Mouse (Mus musculus): Measurements from ENCODE around the gene Pnmal2. TPM values are rescaled to one million over a fixed set of nuclear protein-coding genes. Genes with fewer than 3 reads are reported as not detected.

Gene Pnmal2
- polyA plus RNA-seq, 1 experiment, result 2.0 TPM

GRCm38 (mm10) chr7:16938117-16938791 is 6.2 kb upstream of the Pnmal2 start:
- DNase-seq, result no peak
- WGBS, result 69% methylated on average over 17 of the region's 17 CpGs
- H3K4me3 ChIP-seq (replicated peaks; ENCODE audit: extremely low read depth, low read depth, low read length), result no peak overlapping the region
- H3K4me1 ChIP-seq (ENCODE audit: control insufficient read depth, insufficient read depth, low read length), result no peaks in the 10 kb centered on the region
- TF ChIP-seq CTCF (IDR thresholded peaks at IDR 0.05; ENCODE audit: insufficient read depth, low read length) (no peak), POLR2A (IDR thresholded peaks at IDR 0.05; ENCODE audit: borderline replicate concordance, extremely low read depth, low read depth, low read length) (no peak)

GRCm38 (mm10) chr7:16940292-16940691 is 4.2 kb upstream of the Pnmal2 start:
- peaks cover 6% of the 10 kb centered on the region; the same call in 1 of the 2 replicates for H3K4me1 ChIP-seq (ENCODE audit: control insufficient read depth, insufficient read depth, low read length)
- TF ChIP-seq CTCF (IDR thresholded peaks at IDR 0.05; ENCODE audit: insufficient read depth, low read length), result no peak
- TF ChIP-seq POLR2A (IDR thresholded peaks at IDR 0.05; ENCODE audit: borderline replicate concordance, extremely low read depth, low read depth, low read length), result no peak
- DNase-seq, result no peak
- 38% methylated on average over 7 of the region's 7 CpGs for WGBS
- no peak overlapping the region for H3K4me3 ChIP-seq (replicated peaks; ENCODE audit: extremely low read depth, low read depth, low read length)

- H3K4me3 ChIP-seq (replicated peaks; ENCODE audit: extremely low read depth, low read depth, low read length), result no peak overlapping the region
- 55% methylated on average over 4 of the region's 4 CpGs for WGBS
- H3K4me1 ChIP-seq (ENCODE audit: control insufficient read depth, insufficient read depth, low read length), result peaks cover 6% of the 10 kb centered on the region
- no peak for TF ChIP-seq CTCF (IDR thresholded peaks at IDR 0.05; ENCODE audit: insufficient read depth, low read length)
- no peak for TF ChIP-seq POLR2A (IDR thresholded peaks at IDR 0.05; ENCODE audit: borderline replicate concordance, extremely low read depth, low read depth, low read length)
- DNase-seq, result no peak
Measured at GRCm38 (mm10) chr7:16942861-16943260, 1.6 kb upstream of the Pnmal2 start.

GRCm38 (mm10) chr7:16944808-16945315 is 380 bp downstream of the Pnmal2 start:
- peaks cover 6% of the 10 kb centered on the region for H3K4me1 ChIP-seq (ENCODE audit: control insufficient read depth, insufficient read depth, low read length)
- 6% methylated on average over 22 of the region's 22 CpGs for WGBS
- H3K4me3 ChIP-seq (replicated peaks; ENCODE audit: extremely low read depth, low read depth, low read length), result peak overlapping the region; percentile 57
- TF ChIP-seq POLR2A (IDR thresholded peaks at IDR 0.05; ENCODE audit: borderline replicate concordance, extremely low read depth, low read depth, low read length) (no peak), CTCF (IDR thresholded peaks at IDR 0.05; ENCODE audit: insufficient read depth, low read length) (no peak)
- DNase-seq, result no peak

- no peak overlapping the region for H3K4me3 ChIP-seq (replicated peaks; ENCODE audit: extremely low read depth, low read depth, low read length)
- H3K4me1 ChIP-seq (ENCODE audit: control insufficient read depth, insufficient read depth, low read length), result peaks cover 8% of the 10 kb centered on the region
- 26% methylated on average over 17 of the region's 17 CpGs for WGBS
- no peak for DNase-seq
- no peak for TF ChIP-seq CTCF (IDR thresholded peaks at IDR 0.05; ENCODE audit: insufficient read depth, low read length)
- no peak for TF ChIP-seq POLR2A (IDR thresholded peaks at IDR 0.05; ENCODE audit: borderline replicate concordance, extremely low read depth, low read depth, low read length)
Measured at GRCm38 (mm10) chr7:16945419-16945818, 937 bp downstream of the Pnmal2 start.

GRCm38 (mm10) chr7:16946441-16947348 is 2.2 kb downstream of the Pnmal2 start:
- 11% methylated on average over 53 of the region's 53 CpGs for WGBS
- no peak for TF ChIP-seq CTCF (IDR thresholded peaks at IDR 0.05; ENCODE audit: insufficient read depth, low read length)
- TF ChIP-seq POLR2A (IDR thresholded peaks at IDR 0.05; ENCODE audit: borderline replicate concordance, extremely low read depth, low read depth, low read length), result no peak
- Histone ChIP-seq H3K4me3 (replicated peaks; ENCODE audit: extremely low read depth, low read depth, low read length) (no peak overlapping the region), H3K4me1 (ENCODE audit: control insufficient read depth, insufficient read depth, low read length) (peaks cover 8% of the 10 kb centered on the region)
- DNase-seq, result no peak

GRCm38 (mm10) chr7:16947349-16947895 is 2.9 kb downstream of the Pnmal2 start:
- DNase-seq, result no peak
- Histone ChIP-seq H3K4me1 (ENCODE audit: control insufficient read depth, insufficient read depth, low read length) (peaks cover 8% of the 10 kb centered on the region), H3K4me3 (replicated peaks; ENCODE audit: extremely low read depth, low read depth, low read length) (peak overlapping the region; percentile 28)
- TF ChIP-seq CTCF (IDR thresholded peaks at IDR 0.05; ENCODE audit: insufficient read depth, low read length) (no peak), POLR2A (IDR thresholded peaks at IDR 0.05; ENCODE audit: borderline replicate concordance, extremely low read depth, low read depth, low read length) (no peak)
- WGBS, result 30% methylated on average over 20 of the region's 22 CpGs

- TF ChIP-seq POLR2A (IDR thresholded peaks at IDR 0.05; ENCODE audit: borderline replicate concordance, extremely low read depth, low read depth, low read length) (no peak), CTCF (IDR thresholded peaks at IDR 0.05; ENCODE audit: insufficient read depth, low read length) (no peak)
- peaks cover 8% of the 10 kb centered on the region for H3K4me1 ChIP-seq (ENCODE audit: control insufficient read depth, insufficient read depth, low read length)
- no peak for DNase-seq
- 6% methylated on average over 4 of the region's 4 CpGs for WGBS
- no peak overlapping the region for H3K4me3 ChIP-seq (replicated peaks; ENCODE audit: extremely low read depth, low read depth, low read length)
Measured at GRCm38 (mm10) chr7:16947959-16948361, 3.5 kb downstream of the Pnmal2 start.

- Histone ChIP-seq H3K4me1 (ENCODE audit: control insufficient read depth, insufficient read depth, low read length) (peaks cover 8% of the 10 kb centered on the region), H3K4me3 (replicated peaks; ENCODE audit: extremely low read depth, low read depth, low read length) (no peak overlapping the region)
- TF ChIP-seq CTCF (IDR thresholded peaks at IDR 0.05; ENCODE audit: insufficient read depth, low read length) (no peak), POLR2A (IDR thresholded peaks at IDR 0.05; ENCODE audit: borderline replicate concordance, extremely low read depth, low read depth, low read length) (no peak)
- no peak for DNase-seq
- WGBS, result 66% methylated on average over 8 of the region's 8 CpGs
Measured at GRCm38 (mm10) chr7:16948923-16949458, 4.5 kb downstream of the Pnmal2 start.

Measured in lung, adult 2 months (tissue).